Mouse (Mus musculus) stomach, postnatal 0 days (tissue): Measurements from ENCODE around the gene Crhr2.

ENCODE experiments used
- CTCF ChIP-seq: IDR thresholded peaks from 2 replicates; pipeline ENCODE4 v1.5.1; 2016; ENCODE audit warnings: antibody characterized with exemption, low read depth, mild to moderate bottlenecking, moderate library complexity
- EP300 ChIP-seq: optimal IDR thresholded peaks from 2 replicates; pipeline ENCODE3; 2016; ENCODE audit warnings: antibody characterized with exemption

DNA sequence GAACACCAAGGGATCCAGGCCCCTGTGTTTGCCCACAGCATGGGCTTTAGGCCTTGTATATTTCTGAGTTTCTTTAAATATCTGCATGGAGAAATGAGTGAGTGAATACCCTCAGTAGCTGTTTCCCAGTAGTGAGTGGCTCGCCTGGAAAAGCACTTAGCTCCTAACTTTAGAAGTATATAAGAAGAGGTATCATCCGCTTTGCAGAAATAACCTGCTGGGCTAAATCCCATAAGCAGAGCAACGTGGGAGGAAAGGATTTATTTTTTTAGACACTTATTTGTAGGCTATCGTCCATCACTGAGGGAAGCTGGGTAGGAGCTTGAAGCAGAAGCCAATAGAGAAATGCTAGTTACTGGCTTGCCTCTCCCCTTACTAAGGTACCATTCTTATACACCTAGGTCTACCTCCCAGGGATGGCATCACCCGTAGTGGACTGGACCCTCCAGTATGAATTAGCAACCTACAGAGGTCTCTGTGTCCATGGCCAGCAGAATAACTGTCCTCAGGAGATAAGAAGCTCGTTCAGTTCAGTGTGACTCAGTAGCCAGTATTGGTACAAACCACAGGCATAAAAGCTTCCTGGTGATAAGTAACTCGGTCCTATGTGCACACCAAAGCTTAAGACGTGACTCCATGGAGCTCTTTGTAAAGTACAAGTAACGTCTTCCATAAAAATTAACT is 68.9 kb downstream of the Crhr2 start:
- no peak for TF ChIP-seq CTCF
- TF ChIP-seq EP300, result no peak
